Mouse (Mus musculus) olfactory bulb, adult 2 months (tissue): ENCODE data around the gene 1600012H06Rik. TPM values are rescaled to one million over a fixed set of nuclear protein-coding genes. Genes with fewer than 3 reads are reported as not detected.
A peak's percentile ranks its signal among the peaks of the same experiment; 100 is the strongest.
"Not testable (repeated sequence)": the region's sequence is repeated elsewhere in the genome, so short reads cannot be mapped to it uniquely, and the experiment has no call there.

Source experiments
- H3K27ac ChIP-seq: fragments of 200-500 bp; 2 replicates; pipeline ENCODE4 v1.5.1; 2012; ENCODE audit warnings: low read depth, low read length; ENCODE audit not compliant: insufficient read depth
- H3K4me1 ChIP-seq: fragments of 200-500 bp; 2 replicates; pipeline ENCODE4 v1.6.1; 2012; ENCODE audit warnings: low read length; ENCODE audit not compliant: control insufficient read depth, insufficient read depth
- H3K4me3 ChIP-seq: fragments of 200-500 bp; 2 replicates; pipeline ENCODE4 v1.5.1; 2012; ENCODE audit warnings: mild to moderate bottlenecking, low read depth, low read length, moderate library complexity; ENCODE audit not compliant: insufficient read depth
- CTCF ChIP-seq: fragments of 200-500 bp; IDR thresholded peaks from 2 replicates; pipeline ENCODE4 v1.5.1; 2012; ENCODE audit warnings: low read depth, mild to moderate bottlenecking, low read length, moderate library complexity; ENCODE audit not compliant: insufficient read depth
- POLR2A ChIP-seq: fragments of 200-500 bp; IDR thresholded peaks from 2 replicates; pipeline ENCODE4 v1.6.1; 2012; ENCODE audit warnings: mild to moderate bottlenecking, low read depth, low read length, moderate library complexity; ENCODE audit not compliant: insufficient read depth
- WGBS: fragments of 180-500 bp; shearing (Covaris S2); methylation state at CpG from one replicate; pipeline ENCODE4 v1.1.7; 2018; 5-methylcytosine and 5-hydroxymethylcytosine counted together
- polyA plus RNA-seq: library from polyadenylated mRNA; stranded (reverse); fragments of >200 nt; gene quantifications from 2 replicates; pipeline ENCODE4 v1.2.4, GENCODE M21; 2012; ENCODE audit warnings: low replicate concordance; ENCODE audit not compliant: missing spikeins, insufficient read depth, insufficient read length

Gene 1600012H06Rik
- not detected in 2 replicates for polyA plus RNA-seq

DNA sequence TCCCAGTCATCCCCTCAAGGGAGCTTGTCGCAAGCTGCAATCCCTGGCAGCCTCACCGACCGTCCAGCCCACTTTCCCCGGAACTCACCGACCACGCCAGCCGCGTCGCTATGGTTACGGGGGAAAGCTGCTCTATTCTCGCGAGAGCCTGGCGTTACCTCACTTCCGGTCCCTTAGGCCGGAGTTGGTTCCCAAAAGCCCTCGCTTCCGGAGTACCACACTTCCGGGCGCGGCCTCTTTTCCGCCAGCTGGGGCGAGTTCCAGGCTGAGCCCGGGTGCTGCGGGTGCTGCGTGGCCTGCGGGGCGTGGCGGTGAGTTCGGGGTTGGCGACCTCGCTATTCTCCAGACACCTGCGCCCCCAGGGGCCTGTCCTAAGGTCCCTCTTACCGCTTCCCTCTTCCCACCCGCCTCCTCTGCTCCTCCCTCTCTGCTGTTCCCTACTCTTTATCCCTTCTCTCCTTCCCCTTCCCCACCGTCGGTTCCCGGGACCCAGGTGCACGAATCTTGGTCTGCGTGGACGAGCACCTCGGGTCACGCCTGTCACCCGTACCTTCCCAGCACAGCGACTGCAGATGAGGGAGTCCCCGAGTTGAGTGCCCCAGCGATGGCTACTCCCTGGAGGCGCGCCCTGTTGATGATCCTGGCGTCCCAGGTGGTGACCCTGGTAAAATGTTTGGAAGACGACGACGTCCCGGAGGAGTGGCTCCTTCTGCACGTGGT, at the start of gene 1600012H06Rik, which contains the start of gene Wdr27:
1600012H06Rik (plus strand) TSS at position 176 of the 720 bp plus-strand sequence.
Wdr27 (minus strand) TSS at position 150 of the 720 bp plus-strand sequence.
- TF ChIP-seq CTCF (no peak), POLR2A (peak; percentile 58)
- Histone ChIP-seq H3K27ac (0 out of 2 replicates have a peak within 1 kb of the TSS, but pooled peaks have one; percentile 9), H3K4me1 (peaks cover 13% of the 10 kb centered on the region), H3K4me3 (peak within 1 kb of the TSS; percentile 65)
- WGBS = under 1% methylated on average over 54 of the region's 54 CpGs

DNA sequence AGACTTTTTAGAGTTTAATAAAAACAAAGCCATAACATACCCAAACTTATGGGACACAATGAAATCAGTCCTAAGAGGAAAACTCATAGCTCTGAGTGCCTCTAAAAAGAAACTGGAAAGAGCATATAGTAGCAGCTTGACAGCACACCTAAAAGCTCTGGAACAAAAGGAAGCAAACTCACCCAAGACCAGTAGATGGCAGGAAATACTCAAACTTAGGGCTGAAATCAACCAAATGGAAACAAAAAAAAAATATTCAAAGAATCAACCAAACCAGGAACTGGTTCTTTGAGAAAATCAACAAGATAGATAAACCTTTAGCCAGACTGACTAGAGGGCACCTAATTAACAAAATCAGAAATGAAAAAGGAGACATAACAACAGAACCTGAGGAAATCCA, 47.9 kb upstream of the 1600012H06Rik start:
- not testable (repeated sequence) for H3K27ac ChIP-seq, H3K4me3 ChIP-seq, H3K4me1 ChIP-seq

DNA sequence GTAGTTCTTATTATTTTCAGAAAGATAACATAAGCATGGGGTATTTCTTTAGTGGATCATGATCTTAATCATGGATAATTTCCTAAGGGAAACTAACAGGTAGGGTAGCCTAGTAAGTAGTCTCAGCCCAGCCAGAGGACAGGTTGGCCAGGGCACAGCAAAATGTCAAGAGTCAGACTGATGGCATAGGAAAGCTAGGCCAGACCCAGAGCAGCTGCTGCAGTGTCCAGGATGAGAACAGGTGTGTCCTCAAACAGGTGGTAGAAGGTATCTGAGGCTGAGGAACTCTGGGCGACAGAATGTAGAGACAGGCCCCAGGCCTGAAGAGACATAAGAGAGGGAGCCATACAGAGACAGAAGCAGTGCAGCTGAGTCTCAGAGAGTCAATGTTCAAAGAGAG, 44.0 kb upstream of the 1600012H06Rik start:
- Histone ChIP-seq H3K27ac (no peak overlapping the region), H3K4me3 (no peak overlapping the region), H3K4me1 (no peaks in the 10 kb centered on the region)
- WGBS = 87% methylated on average over 1 of the region's 1 CpGs
- TF ChIP-seq POLR2A = no peak
- no peak for TF ChIP-seq CTCF

DNA sequence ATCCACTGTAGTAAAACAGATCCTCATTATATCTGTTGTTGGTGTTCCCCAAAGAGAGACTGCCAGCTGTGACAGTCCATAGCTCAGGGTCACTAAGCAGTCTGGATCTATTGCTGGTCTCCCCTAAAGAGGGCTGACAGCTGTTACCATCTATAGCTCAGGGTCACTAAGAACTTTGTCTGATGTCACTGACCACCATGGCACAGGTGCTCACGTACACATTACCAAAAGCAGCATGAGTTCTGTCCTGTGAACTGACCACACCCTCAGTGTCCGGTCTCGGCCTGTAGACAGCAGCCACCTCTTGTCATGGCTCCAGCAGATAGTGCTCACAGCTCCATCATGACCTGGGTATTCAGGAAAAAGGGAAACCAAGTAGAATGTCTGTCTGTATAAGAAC, 39.8 kb upstream of the 1600012H06Rik start:
- H3K27ac ChIP-seq = no peak overlapping the region
- WGBS = 95% methylated on average over 3 of the region's 3 CpGs
- TF ChIP-seq POLR2A (no peak), CTCF (no peak)
- no peak overlapping the region for H3K4me3 ChIP-seq
- H3K4me1 ChIP-seq = peaks cover 6% of the 10 kb centered on the region; the same call in 1 of the 2 replicates

DNA sequence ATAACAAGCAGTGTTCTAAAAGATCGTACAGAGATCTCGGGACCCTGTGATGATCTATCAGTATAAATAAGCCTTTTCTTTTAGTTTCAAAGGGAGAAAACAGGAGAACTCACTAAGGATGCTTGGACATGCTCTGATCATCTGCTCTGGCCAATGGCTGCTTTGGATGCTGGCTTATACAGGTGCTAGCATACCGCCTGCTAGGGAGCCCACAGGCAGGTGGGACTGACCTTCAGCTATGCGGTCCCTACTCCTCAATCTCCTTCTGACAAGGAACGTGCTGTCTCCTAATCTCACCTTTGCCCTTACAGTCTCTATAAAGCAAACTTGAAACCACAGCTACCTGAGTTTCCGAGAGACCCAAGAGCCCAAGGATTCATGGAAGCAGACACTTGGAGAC, 38.8 kb upstream of the 1600012H06Rik start:
- H3K27ac ChIP-seq = no peak overlapping the region
- 91% methylated on average over 6 of the region's 6 CpGs for WGBS

DNA sequence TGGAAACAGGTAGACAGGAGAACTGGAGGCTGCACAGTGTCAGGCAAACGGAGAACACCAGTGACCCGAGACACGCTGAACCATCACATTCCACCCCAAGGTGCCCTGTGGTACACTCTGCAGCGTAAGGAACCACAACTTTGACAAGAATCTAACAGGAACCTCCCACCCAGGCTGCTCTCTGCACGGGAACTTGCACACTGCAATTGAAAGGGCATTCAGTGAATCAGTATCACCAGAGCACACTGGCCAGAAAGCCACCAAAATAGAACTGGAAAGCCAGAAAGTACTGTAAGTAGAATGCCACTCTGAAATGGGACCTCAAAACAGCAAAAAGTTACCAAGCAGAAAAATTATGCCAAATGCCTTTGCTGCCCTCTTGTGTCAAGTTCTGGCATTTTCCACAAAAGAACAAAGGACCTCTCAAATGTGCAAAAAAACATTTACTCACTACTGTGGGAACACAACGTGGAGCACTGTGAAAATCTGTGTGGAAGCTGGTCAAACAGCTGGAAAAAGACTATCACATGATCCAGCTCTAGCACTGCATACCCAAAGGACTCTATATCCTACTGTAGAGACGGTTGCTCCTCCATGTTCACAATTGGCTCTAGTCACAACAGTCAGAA, 38.2 kb upstream of the 1600012H06Rik start:
- Histone ChIP-seq H3K27ac (no peak overlapping the region), H3K4me3 (no peak overlapping the region), H3K4me1 (peaks cover 6% of the 10 kb centered on the region; the same call in 1 of the 2 replicates)
- no peak for TF ChIP-seq CTCF
- TF ChIP-seq POLR2A = no peak
- 48% methylated on average over 7 of the region's 7 CpGs for WGBS

More for the DNA sequence above, 38.8 kb upstream of the 1600012H06Rik start:
- Histone ChIP-seq H3K4me1 (peaks cover 6% of the 10 kb centered on the region; the same call in 1 of the 2 replicates), H3K4me3 (no peak overlapping the region)
- TF ChIP-seq POLR2A = no peak
- no peak for TF ChIP-seq CTCF

DNA sequence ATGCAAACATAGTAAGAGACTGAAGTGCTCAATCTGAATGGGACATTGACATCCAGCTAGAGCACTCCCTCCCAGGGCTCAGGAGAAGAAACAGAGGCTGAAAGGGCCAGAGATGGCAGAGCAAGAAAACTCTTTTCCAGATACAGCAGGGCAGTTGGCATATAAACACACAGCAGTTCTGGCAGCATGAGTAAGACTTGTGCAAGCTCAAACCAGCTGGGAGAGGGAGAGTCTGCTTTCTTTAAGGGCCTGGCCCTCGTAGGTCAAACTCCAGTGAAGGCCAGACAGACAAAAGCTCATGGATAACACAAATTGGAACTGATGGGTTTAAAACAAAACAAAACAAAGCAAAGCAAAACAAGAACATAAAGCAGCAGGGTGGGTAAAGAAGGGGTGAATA, 36.4 kb upstream of the 1600012H06Rik start:
- Histone ChIP-seq H3K27ac (no peak overlapping the region), H3K4me1 (peaks cover 6% of the 10 kb centered on the region; the same call in 1 of the 2 replicates), H3K4me3 (no peak overlapping the region)
- no peak for TF ChIP-seq POLR2A
- no peak for TF ChIP-seq CTCF
- WGBS = 49% methylated on average over 1 of the region's 1 CpGs

DNA sequence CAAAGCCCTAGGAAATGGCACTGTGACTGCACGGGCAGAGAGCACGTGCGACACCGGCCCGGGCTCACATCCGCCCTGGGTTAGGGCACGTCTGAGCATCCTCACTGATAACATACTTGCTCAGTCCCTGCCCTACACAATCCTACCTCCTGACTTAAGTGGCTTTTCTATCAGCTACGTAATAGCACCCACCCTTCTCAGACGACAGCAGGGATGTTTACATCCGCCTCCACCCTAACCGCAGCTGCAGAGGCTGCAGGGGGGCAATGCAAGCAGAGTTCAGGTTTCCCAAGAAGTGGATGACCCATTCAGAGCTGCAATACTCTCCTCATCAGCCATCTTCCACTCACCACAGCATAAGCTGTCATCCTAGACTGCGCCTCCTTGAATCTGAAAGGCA, 35.8 kb upstream of the 1600012H06Rik start:
- H3K4me3 ChIP-seq = no peak overlapping the region
- no peak for TF ChIP-seq CTCF
- TF ChIP-seq POLR2A = no peak
- peaks cover 6% of the 10 kb centered on the region; the same call in 1 of the 2 replicates for H3K4me1 ChIP-seq
- 72% methylated on average over 12 of the region's 12 CpGs for WGBS
- no peak overlapping the region for H3K27ac ChIP-seq

DNA sequence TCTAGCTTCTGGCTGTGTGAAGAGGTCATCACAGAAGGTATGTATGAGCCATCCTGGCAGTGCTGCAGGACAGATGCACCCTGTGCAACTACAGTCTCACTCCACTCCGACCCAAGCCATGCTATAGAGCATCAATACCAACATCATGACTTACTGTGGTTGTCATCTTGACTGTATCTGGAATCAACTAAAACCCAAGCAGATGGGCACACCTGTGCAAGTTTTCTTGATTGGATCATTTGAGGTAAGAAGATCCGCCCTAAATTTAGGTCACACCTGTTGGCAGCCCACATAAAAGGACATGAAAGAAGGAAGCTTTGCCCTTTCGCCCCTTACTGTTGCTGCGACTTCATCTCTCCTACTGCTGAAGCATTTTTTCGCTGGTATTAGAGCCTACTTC, 33.7 kb upstream of the 1600012H06Rik start:
- 89% methylated on average over 5 of the region's 5 CpGs for WGBS
- TF ChIP-seq POLR2A = no peak
- no peak for TF ChIP-seq CTCF

DNA sequence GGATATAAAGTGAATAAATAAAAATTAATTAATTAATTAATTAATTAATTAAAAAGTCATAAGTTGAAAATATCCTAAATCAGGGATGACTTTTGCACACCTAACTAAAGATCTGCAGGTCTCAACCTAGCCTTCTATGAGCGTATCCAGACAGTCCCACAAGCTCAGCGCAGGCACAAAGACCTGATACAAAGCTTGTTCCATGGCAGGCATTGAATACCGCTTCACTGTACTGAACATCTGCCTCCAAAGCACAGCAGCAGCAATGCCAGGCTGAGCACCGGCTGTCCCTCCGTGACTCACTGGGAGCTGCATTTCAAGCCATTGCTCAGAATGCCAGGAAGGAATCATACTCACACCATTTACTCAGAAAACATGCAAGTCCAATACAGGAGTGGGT, 32.2 kb upstream of the 1600012H06Rik start:
- no peak overlapping the region for H3K27ac ChIP-seq

More for the DNA sequence above, 33.7 kb upstream of the 1600012H06Rik start:
- peaks cover 6% of the 10 kb centered on the region; the same call in 1 of the 2 replicates for H3K4me1 ChIP-seq
- H3K4me3 ChIP-seq = no peak overlapping the region
- H3K27ac ChIP-seq = no peak overlapping the region

More for the DNA sequence above, 32.2 kb upstream of the 1600012H06Rik start:
- TF ChIP-seq CTCF (no peak), POLR2A (no peak)
- WGBS = 84% methylated on average over 5 of the region's 5 CpGs
- Histone ChIP-seq H3K4me3 (no peak overlapping the region), H3K4me1 (peaks cover 6% of the 10 kb centered on the region; the same call in 1 of the 2 replicates)
